Mouse (Mus musculus) myocyte (in vitro differentiated cells): ENCODE data around the gene Syt6. TPM values are rescaled to one million over a fixed set of nuclear protein-coding genes. Genes with fewer than 3 reads are reported as not detected.

ENCODE experiments used
- H3K27me3 ChIP-seq: one replicate; pipeline ENCODE4 v1.6.1; 2011; ENCODE audit not compliant: control insufficient read depth, insufficient read depth, insufficient read length
- H3K36me3 ChIP-seq: one replicate; pipeline ENCODE4 v1.6.1; 2011; ENCODE audit not compliant: control insufficient read depth, insufficient read depth
- H3K4me2 ChIP-seq: one replicate; pipeline ENCODE4 v1.6.1; 2011; ENCODE audit warnings: low read depth, control low read depth
- H3K4me3 ChIP-seq: one replicate; pipeline ENCODE4 v1.5.1; 2011; ENCODE audit warnings: mild to moderate bottlenecking, control low read depth, moderate library complexity
- H3K79me2 ChIP-seq: one replicate; pipeline ENCODE4 v1.6.1; 2011; ENCODE audit not compliant: control insufficient read depth, insufficient read depth
- H3ac ChIP-seq: one replicate; pipeline ENCODE4 v1.6.1; 2011; ENCODE audit not compliant: control insufficient read depth, insufficient read length
- CEBPB ChIP-seq: IDR thresholded peaks from 2 replicates; pipeline ENCODE4 v1.6.1; 2011; ENCODE audit warnings: mild to moderate bottlenecking, moderate library complexity; ENCODE audit not compliant: poor library complexity, insufficient read depth, severe bottlenecking
- E2F4 ChIP-seq: IDR thresholded peaks from one replicate; pipeline ENCODE4 v1.6.1; 2011; ENCODE audit warnings: mild to moderate bottlenecking, control low read depth, moderate library complexity; ENCODE audit not compliant: insufficient read depth
- MAX ChIP-seq: IDR thresholded peaks from one replicate; pipeline ENCODE4 v1.6.1; 2011; ENCODE audit warnings: low read depth, mild to moderate bottlenecking, control low read depth
- MYOD1 ChIP-seq, 3 experiments: IDR thresholded peaks; one replicate each; pipeline ENCODE4 v1.6.1; 2011; ENCODE audit warnings: control low read depth in 2 of 3, low read depth in 2 of 3, mild to moderate bottlenecking in 2 of 3, moderate library complexity in 1 of 3; ENCODE audit not compliant: insufficient read length in 2 of 3, control insufficient read depth in 1 of 3
- MYOG ChIP-seq, 3 experiments: IDR thresholded peaks; one replicate each; pipeline ENCODE4 v1.6.1; 2011; ENCODE audit warnings: control low read depth in 2 of 3, low read depth in 2 of 3, mild to moderate bottlenecking in 2 of 3; ENCODE audit not compliant: insufficient read length in 2 of 3, control insufficient read depth in 1 of 3, insufficient read depth in 1 of 3
- POLR2A ChIP-seq: IDR thresholded peaks from one replicate; pipeline ENCODE4 v1.6.1; 2011; ENCODE audit warnings: low read depth, mild to moderate bottlenecking, control low read depth, moderate library complexity; ENCODE audit not compliant: insufficient read length
- POLR2AphosphoS2 ChIP-seq: IDR thresholded peaks from one replicate; pipeline ENCODE4 v1.6.1; 2011; ENCODE audit warnings: low read depth, control low read depth; ENCODE audit not compliant: insufficient read length
- REST ChIP-seq: IDR thresholded peaks from one replicate; pipeline ENCODE4 v1.6.1; 2011; ENCODE audit warnings: mild to moderate bottlenecking, control low read depth, moderate library complexity; ENCODE audit not compliant: insufficient read depth, insufficient read length
- SRF ChIP-seq: IDR thresholded peaks from one replicate; pipeline ENCODE4 v1.6.1; 2011; ENCODE audit warnings: low read depth; ENCODE audit not compliant: control insufficient read depth, insufficient read length
- TCF12 ChIP-seq: IDR thresholded peaks from one replicate; pipeline ENCODE4 v1.6.1; 2011; ENCODE audit warnings: mild to moderate bottlenecking, control low read depth; ENCODE audit not compliant: poor library complexity, insufficient read depth, severe bottlenecking
- TCF3 ChIP-seq: IDR thresholded peaks from one replicate; pipeline ENCODE4 v1.6.1; 2011; ENCODE audit warnings: low read depth, control low read depth; ENCODE audit not compliant: insufficient read length
- USF1 ChIP-seq: IDR thresholded peaks from one replicate; pipeline ENCODE4 v1.6.1; 2011; ENCODE audit warnings: low read depth, mild to moderate bottlenecking, control low read depth, moderate library complexity
- polyA plus RNA-seq: library from polyadenylated mRNA; unstranded; fragments of >200 nt; fragmentation: generic; extraction: Trizol; gene quantifications from one replicate; pipeline ENCODE4 v1.2.1, GENCODE M21; 2012; ENCODE audit warnings: missing spikeins

Gene Syt6
- polyA plus RNA-seq, 1 experiment, result 0.07 TPM

DNA sequence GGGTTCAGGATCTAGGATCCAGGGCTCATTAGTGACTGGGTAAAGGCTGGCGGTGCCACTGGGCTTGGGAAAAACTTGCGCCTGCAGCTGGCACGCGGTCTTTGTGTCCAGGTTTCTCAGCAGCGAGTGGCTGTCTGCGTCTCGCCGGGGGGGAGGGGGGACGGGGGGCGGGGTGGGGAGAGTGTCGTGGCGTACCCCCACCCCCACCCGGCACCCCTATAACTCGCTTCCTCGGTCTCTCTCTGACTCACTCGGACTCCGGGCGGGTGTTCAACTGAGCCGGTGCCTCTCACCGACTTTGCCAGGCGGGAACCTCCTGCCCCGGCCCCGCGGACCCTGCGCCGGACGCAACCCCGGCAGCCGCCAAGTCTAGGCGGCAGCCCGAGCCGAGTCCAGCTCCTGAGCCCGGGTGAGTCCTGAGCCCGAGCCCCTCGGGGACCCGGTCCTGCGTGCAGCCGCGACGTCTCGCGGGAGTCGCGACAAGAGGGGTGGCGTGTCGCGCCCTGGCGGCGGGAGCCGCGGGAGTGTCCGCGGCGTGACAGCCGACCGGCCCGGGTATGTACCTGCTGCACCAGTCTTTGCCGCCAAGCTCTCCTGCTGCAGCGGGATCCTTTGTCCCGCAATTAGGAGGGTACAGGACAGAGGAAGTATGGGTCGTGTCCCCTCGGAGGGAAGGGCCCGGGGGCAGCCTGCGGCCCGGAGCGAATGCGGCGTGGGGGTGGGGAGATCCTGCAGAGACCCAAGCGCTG is 1.0 kb downstream of the Syt6 start:
- TF ChIP-seq MYOD1 (IDR thresholded peaks at IDR 0.05; ENCODE audit: control insufficient read depth in 1 of 3, insufficient read length in 2 of 3, low read depth in 2 of 3) (no peak), MAX (no peak), TCF12 (no peak), REST (no peak), USF1 (no peak), E2F4 (no peak), TCF3 (no peak), CEBPB (no peak), SRF (no peak), POLR2A (no peak), MYOG (IDR thresholded peaks at IDR 0.05; ENCODE audit: control insufficient read depth in 1 of 3, insufficient read depth in 1 of 3, insufficient read length in 2 of 3, low read depth in 2 of 3) (no peak), POLR2AphosphoS2 (no peak)
- H3K27me3 ChIP-seq, result peaks cover 41% of the 10 kb centered on the region
- H3K4me2 ChIP-seq, result no peak overlapping the region
- H3K4me3 ChIP-seq, result no peak overlapping the region
- no peaks in the 10 kb centered on the region for H3K79me2 ChIP-seq
- H3ac ChIP-seq, result no peak overlapping the region
- H3K36me3 ChIP-seq, result no peaks in the 10 kb centered on the region

DNA sequence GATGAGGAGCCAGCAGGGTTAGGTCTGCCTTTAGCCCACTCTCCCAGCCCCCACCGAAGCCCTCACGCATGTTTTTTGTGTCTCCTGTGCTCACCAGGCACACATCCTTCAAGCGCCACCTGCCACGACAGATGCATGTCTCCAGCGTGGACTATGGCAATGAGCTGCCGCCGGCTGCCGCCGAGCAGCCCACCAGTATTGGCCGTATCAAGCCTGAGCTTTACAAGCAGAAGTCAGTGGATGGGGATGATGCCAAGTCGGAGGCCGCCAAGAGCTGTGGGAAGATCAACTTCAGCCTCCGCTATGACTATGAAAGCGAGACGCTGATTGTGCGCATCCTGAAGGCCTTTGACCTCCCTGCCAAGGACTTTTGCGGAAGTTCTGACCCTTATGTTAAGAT is 12.1 kb downstream of the Syt6 start:
- no peak for TF ChIP-seq TCF3
- TF ChIP-seq POLR2AphosphoS2, result no peak
- TF ChIP-seq MAX, result no peak
- TF ChIP-seq E2F4, result no peak
- TF ChIP-seq USF1, result no peak
- TF ChIP-seq MYOD1 (IDR thresholded peaks at IDR 0.05; ENCODE audit: control insufficient read depth in 1 of 3, insufficient read length in 2 of 3, low read depth in 2 of 3), result no peak
- no peak for TF ChIP-seq TCF12
- TF ChIP-seq CEBPB, result no peak
- TF ChIP-seq REST, result no peak
- TF ChIP-seq MYOG (IDR thresholded peaks at IDR 0.05; ENCODE audit: control insufficient read depth in 1 of 3, insufficient read depth in 1 of 3, insufficient read length in 2 of 3, low read depth in 2 of 3), result no peak
- no peak for TF ChIP-seq POLR2A
- no peak for TF ChIP-seq SRF
- no peak overlapping the region for H3K4me3 ChIP-seq
- no peak overlapping the region for H3ac ChIP-seq
- no peaks in the 10 kb centered on the region for H3K36me3 ChIP-seq
- no peaks in the 10 kb centered on the region for H3K79me2 ChIP-seq
- peaks cover 8% of the 10 kb centered on the region for H3K27me3 ChIP-seq
- no peak overlapping the region for H3K4me2 ChIP-seq

DNA sequence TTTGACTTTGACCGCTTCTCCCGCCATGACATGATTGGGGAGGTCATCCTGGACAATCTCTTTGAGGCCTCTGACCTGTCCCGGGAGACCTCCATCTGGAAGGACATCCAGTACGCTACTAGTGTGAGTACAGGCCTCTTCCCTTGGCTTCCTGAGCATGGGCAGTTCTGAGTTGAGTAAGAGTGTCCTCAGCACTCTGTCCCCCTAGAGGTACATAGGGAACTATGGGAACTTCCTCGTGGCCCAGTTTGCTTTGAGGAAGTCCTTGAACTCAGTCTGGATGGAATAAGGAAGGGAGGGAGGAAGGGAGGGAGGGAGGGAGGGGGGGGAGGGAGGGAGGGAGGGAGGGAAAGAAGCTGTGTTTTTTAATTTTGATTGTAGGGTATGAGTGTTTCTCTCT is 12.6 kb downstream of the Syt6 start:
- Histone ChIP-seq H3ac (no peak overlapping the region), H3K4me2 (no peak overlapping the region), H3K4me3 (no peak overlapping the region), H3K79me2 (no peaks in the 10 kb centered on the region), H3K36me3 (no peaks in the 10 kb centered on the region), H3K27me3 (peaks cover 8% of the 10 kb centered on the region)
- TF ChIP-seq POLR2AphosphoS2 (no peak), CEBPB (no peak), TCF12 (no peak), TCF3 (no peak), MYOG (IDR thresholded peaks at IDR 0.05; ENCODE audit: control insufficient read depth in 1 of 3, insufficient read depth in 1 of 3, insufficient read length in 2 of 3, low read depth in 2 of 3) (no peak), USF1 (no peak), POLR2A (no peak), E2F4 (no peak), MYOD1 (IDR thresholded peaks at IDR 0.05; ENCODE audit: control insufficient read depth in 1 of 3, insufficient read length in 2 of 3, low read depth in 2 of 3) (no peak), REST (no peak), SRF (no peak), MAX (no peak)

DNA sequence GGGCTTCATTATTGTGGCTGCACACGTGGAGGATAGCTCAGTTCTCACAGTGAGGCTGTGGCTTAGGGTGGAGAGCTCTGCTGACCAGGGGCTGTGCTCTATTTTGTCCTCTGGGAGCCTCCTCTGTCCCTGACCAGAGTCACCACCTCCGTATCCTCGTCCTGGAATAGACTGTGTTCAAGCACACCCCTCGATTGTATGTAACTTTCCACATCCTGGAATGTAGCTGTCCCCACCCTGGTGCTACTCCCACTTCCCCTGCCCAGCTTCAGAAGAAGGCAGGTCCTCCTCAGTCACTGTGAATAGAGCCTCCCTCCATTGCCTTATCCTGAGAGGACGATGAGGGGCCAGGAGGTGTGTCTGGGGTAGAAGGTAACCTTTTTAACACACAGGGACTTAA is 14.6 kb downstream of the Syt6 start:
- H3K79me2 ChIP-seq, result no peaks in the 10 kb centered on the region
- no peak overlapping the region for H3K4me2 ChIP-seq
- H3K36me3 ChIP-seq, result no peaks in the 10 kb centered on the region
- peaks cover 8% of the 10 kb centered on the region for H3K27me3 ChIP-seq
- H3ac ChIP-seq, result no peak overlapping the region
- TF ChIP-seq MYOG (IDR thresholded peaks at IDR 0.05; ENCODE audit: control insufficient read depth in 1 of 3, insufficient read depth in 1 of 3, insufficient read length in 2 of 3, low read depth in 2 of 3) (no peak), TCF12 (no peak), TCF3 (no peak), POLR2A (no peak), SRF (no peak), MYOD1 (IDR thresholded peaks at IDR 0.05; ENCODE audit: control insufficient read depth in 1 of 3, insufficient read length in 2 of 3, low read depth in 2 of 3) (no peak), POLR2AphosphoS2 (no peak), MAX (no peak), USF1 (no peak), CEBPB (no peak), REST (no peak), E2F4 (no peak)
- H3K4me3 ChIP-seq, result no peak overlapping the region
